Mouse (Mus musculus) heart, embryonic 15.5 days (tissue): Measurements from ENCODE around the gene Vmn1r124. TPM values are rescaled to one million over a fixed set of nuclear protein-coding genes. Genes with fewer than 3 reads are reported as not detected.
"Not testable (repeated sequence)": the region's sequence is repeated elsewhere in the genome, so short reads cannot be mapped to it uniquely, and the experiment has no call there.

Experiments
- ATAC-seq: fragments of 200-750 bp; cut with Nextera tagmentation; replicated peaks from 2 replicates; pipeline ENCODE4 v1.8.0; 2017; ENCODE audit warnings: low read depth, moderate TSS enrichment; ENCODE audit not compliant: insufficient number of reproducible peaks, insufficient read depth, low FRiP score
- H3K27ac ChIP-seq: fragments of 300-500 bp; sonication (generic); 2 replicates; pipeline ENCODE4 v1.5.1; 2015; ENCODE audit warnings: mild to moderate bottlenecking, inconsistent platforms
- H3K27me3 ChIP-seq: fragments of 300-500 bp; sonication (generic); 2 replicates; pipeline ENCODE4 v1.6.1; 2015; ENCODE audit warnings: inconsistent platforms
- H3K36me3 ChIP-seq: fragments of 300-500 bp; sonication (generic); 2 replicates; pipeline ENCODE4 v1.6.1; 2015; ENCODE audit warnings: mild to moderate bottlenecking, inconsistent platforms
- H3K4me1 ChIP-seq: fragments of 300-500 bp; sonication (generic); replicated peaks from 2 replicates; pipeline ENCODE4 v1.6.1; 2015; ENCODE audit warnings: inconsistent platforms
- H3K4me2 ChIP-seq: fragments of 300-500 bp; sonication (generic); 2 replicates; pipeline ENCODE4 v1.6.1; 2015; ENCODE audit warnings: inconsistent platforms, mild to moderate bottlenecking, moderate library complexity
- H3K4me3 ChIP-seq: fragments of 300-500 bp; sonication (generic); 2 replicates; pipeline ENCODE4 v1.5.1; 2015; ENCODE audit warnings: mild to moderate bottlenecking, inconsistent platforms
- H3K9ac ChIP-seq: fragments of 300-500 bp; sonication (generic); 2 replicates; pipeline ENCODE4 v1.6.1; 2015; ENCODE audit warnings: mild to moderate bottlenecking, inconsistent platforms
- H3K9me3 ChIP-seq: fragments of 300-500 bp; sonication (generic); replicated peaks from 2 replicates; pipeline ENCODE4 v1.6.1; 2016; ENCODE audit warnings: inconsistent platforms
- WGBS: fragments of 180-500 bp; shearing (Covaris S2); methylation state at CpG from one replicate; pipeline ENCODE4 v1.1.7; 2015; ENCODE audit warnings: mixed read lengths; 5-methylcytosine and 5-hydroxymethylcytosine counted together
- polyA plus RNA-seq: library from polyadenylated mRNA; unstranded; fragments of >200 nt; fragmentation: Nextera tagmentation; extraction: Ambion mirVana; gene quantifications from 2 replicates; pipeline ENCODE4 v1.2.1, GENCODE M21; 2015

Gene Vmn1r124
- polyA plus RNA-seq: not detected in 2 replicates

- not testable (repeated sequence) for H3K27ac ChIP-seq, H3K4me3 ChIP-seq, H3K4me1 ChIP-seq, H3K27me3 ChIP-seq, H3K36me3 ChIP-seq, H3K9me3 ChIP-seq, H3K9ac ChIP-seq, ATAC-seq, H3K4me2 ChIP-seq
- WGBS: 63% methylated on average over 4 of the region's 4 CpGs
These were observed at the start of gene Vmn1r124 for GRCm38 (mm10) chr7:21260517-21260916. Gene Vmn1r124, minus strand, starts transcription at chr7:21260617.

GRCm38 (mm10) chr7:21301367-21301766 lies 41.0 kb upstream of the Vmn1r124 start, which contains the start of gene Vmn1r126:
Gene Vmn1r126, minus strand, starts transcription at chr7:21301467.
- not testable (repeated sequence) for H3K36me3 ChIP-seq, H3K27ac ChIP-seq, H3K4me1 ChIP-seq, H3K4me2 ChIP-seq, H3K9ac ChIP-seq, H3K27me3 ChIP-seq, H3K9me3 ChIP-seq, ATAC-seq, H3K4me3 ChIP-seq
- no CpG with 5 or more reads among the region's 5 CpGs for WGBS

- not testable (repeated sequence) for H3K4me2 ChIP-seq, H3K9ac ChIP-seq, H3K4me3 ChIP-seq, H3K9me3 ChIP-seq, H3K4me1 ChIP-seq, H3K27me3 ChIP-seq, H3K36me3 ChIP-seq, H3K27ac ChIP-seq, ATAC-seq
- 61% methylated on average over 3 of the region's 3 CpGs for WGBS
These were observed 11.5 kb upstream of the Vmn1r124 start, which contains the start of gene Vmn1r125 for GRCm38 (mm10) chr7:21271879-21272278. Gene Vmn1r125, plus strand, starts transcription at chr7:21272179.

Other genes starting within 250 kb of the Vmn1r124 start
- not detected in 2 replicates for gene Vmn1r119, start 248.2 kb downstream of the Vmn1r124 start, polyA plus RNA-seq
- gene Vmn1r120, start 206.8 kb downstream of the Vmn1r124 start, polyA plus RNA-seq: not detected in 2 replicates
- not detected in 2 replicates for gene Vmn1r121, start 162.1 kb downstream of the Vmn1r124 start, polyA plus RNA-seq
- gene Vmn1r122, start 126.5 kb downstream of the Vmn1r124 start, polyA plus RNA-seq: not detected in 2 replicates
- not detected in 2 replicates for gene Vmn1r123, start 98.4 kb downstream of the Vmn1r124 start, polyA plus RNA-seq
- not detected in 2 replicates for gene Gm5157, start 70.2 kb downstream of the Vmn1r124 start, polyA plus RNA-seq
- not detected in 2 replicates for gene Vmn1r125, start 11.6 kb upstream of the Vmn1r124 start, polyA plus RNA-seq
- not detected in 2 replicates for gene Vmn1r126, start 40.9 kb upstream of the Vmn1r124 start, polyA plus RNA-seq
- gene Vmn1r127, start 59.2 kb upstream of the Vmn1r124 start, polyA plus RNA-seq: not detected in 2 replicates
- not detected in 2 replicates for gene Vmn1r128, start 88.8 kb upstream of the Vmn1r124 start, polyA plus RNA-seq
- not detected in 2 replicates for gene Vmn1r129, start 100.7 kb upstream of the Vmn1r124 start, polyA plus RNA-seq
- not detected in 2 replicates for gene Gm6882, start 172.1 kb upstream of the Vmn1r124 start, polyA plus RNA-seq